Mouse (Mus musculus) olfactory bulb, adult 2 months (tissue): ENCODE data around the gene Anapc2. TPM values are rescaled to one million over a fixed set of nuclear protein-coding genes. Genes with fewer than 3 reads are reported as not detected.
A peak's percentile ranks its signal among the peaks of the same experiment; 100 is the strongest.

Experiments used
- H3K27ac ChIP-seq: fragments of 200-500 bp; 2 replicates; pipeline ENCODE4 v1.5.1; 2012; ENCODE audit warnings: low read depth, low read length; ENCODE audit not compliant: insufficient read depth
- H3K4me1 ChIP-seq: fragments of 200-500 bp; 2 replicates; pipeline ENCODE4 v1.6.1; 2012; ENCODE audit warnings: low read length; ENCODE audit not compliant: control insufficient read depth, insufficient read depth
- H3K4me3 ChIP-seq: fragments of 200-500 bp; 2 replicates; pipeline ENCODE4 v1.5.1; 2012; ENCODE audit warnings: mild to moderate bottlenecking, low read depth, low read length, moderate library complexity; ENCODE audit not compliant: insufficient read depth
- CTCF ChIP-seq: fragments of 200-500 bp; IDR thresholded peaks from 2 replicates; pipeline ENCODE4 v1.5.1; 2012; ENCODE audit warnings: low read depth, mild to moderate bottlenecking, low read length, moderate library complexity; ENCODE audit not compliant: insufficient read depth
- POLR2A ChIP-seq: fragments of 200-500 bp; IDR thresholded peaks from 2 replicates; pipeline ENCODE4 v1.6.1; 2012; ENCODE audit warnings: mild to moderate bottlenecking, low read depth, low read length, moderate library complexity; ENCODE audit not compliant: insufficient read depth
- WGBS: fragments of 180-500 bp; shearing (Covaris S2); methylation state at CpG from one replicate; pipeline ENCODE4 v1.1.7; 2018; 5-methylcytosine and 5-hydroxymethylcytosine counted together
- polyA plus RNA-seq: library from polyadenylated mRNA; stranded (reverse); fragments of >200 nt; gene quantifications from 2 replicates; pipeline ENCODE4 v1.2.4, GENCODE M21; 2012; ENCODE audit warnings: low replicate concordance; ENCODE audit not compliant: missing spikeins, insufficient read depth, insufficient read length

Anapc2 gene
- not detected in 2 replicates for polyA plus RNA-seq

DNA sequence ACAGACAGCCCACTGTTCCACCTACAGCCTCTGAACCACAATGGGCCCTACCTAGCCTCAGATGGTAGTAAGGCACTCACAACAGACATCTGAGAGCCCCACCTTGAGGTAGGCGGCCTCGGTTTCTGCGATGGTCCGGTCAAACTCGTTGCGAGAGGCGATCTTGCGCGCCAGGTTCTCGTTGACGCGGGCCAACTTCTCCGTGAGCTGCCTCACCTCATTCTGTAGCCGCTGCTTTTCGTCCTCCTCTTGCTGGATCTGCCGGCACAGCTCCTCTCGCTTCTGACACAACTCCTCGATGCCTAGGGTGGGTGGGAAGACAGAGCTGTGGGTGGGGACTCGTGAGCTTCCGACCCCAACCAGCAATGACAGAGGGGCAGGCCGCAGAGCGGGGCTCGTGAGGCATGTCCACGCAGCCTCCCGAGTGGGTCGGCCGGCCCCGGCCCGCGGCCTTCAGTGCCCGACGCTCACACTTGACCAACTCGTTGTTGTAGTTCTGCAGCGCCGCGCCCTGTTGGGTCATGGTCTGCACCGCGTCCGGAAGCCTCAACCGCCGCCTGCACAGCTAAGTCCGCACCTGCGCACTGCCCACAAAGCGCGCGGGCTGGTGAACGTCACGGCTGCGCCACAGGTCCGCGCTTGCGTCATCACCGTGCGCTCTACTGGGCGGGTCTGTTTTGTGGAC is at the start of gene Anapc2, which contains the start of gene Ssna1:
Gene Anapc2, plus strand, starts transcription at position 652 of the 685 bp plus-strand sequence.
Gene Ssna1, minus strand, starts transcription at position 612 of the 685 bp plus-strand sequence.
- H3K27ac ChIP-seq: no peak within 1 kb of the TSS
- H3K4me1 ChIP-seq: peaks cover 21% of the 10 kb centered on the region
- TF ChIP-seq POLR2A (peak; percentile 79), CTCF (no peak)
- WGBS: under 1% methylated on average over 55 of the region's 55 CpGs
- peak within 1 kb of the TSS; percentile 53 for H3K4me3 ChIP-seq

DNA sequence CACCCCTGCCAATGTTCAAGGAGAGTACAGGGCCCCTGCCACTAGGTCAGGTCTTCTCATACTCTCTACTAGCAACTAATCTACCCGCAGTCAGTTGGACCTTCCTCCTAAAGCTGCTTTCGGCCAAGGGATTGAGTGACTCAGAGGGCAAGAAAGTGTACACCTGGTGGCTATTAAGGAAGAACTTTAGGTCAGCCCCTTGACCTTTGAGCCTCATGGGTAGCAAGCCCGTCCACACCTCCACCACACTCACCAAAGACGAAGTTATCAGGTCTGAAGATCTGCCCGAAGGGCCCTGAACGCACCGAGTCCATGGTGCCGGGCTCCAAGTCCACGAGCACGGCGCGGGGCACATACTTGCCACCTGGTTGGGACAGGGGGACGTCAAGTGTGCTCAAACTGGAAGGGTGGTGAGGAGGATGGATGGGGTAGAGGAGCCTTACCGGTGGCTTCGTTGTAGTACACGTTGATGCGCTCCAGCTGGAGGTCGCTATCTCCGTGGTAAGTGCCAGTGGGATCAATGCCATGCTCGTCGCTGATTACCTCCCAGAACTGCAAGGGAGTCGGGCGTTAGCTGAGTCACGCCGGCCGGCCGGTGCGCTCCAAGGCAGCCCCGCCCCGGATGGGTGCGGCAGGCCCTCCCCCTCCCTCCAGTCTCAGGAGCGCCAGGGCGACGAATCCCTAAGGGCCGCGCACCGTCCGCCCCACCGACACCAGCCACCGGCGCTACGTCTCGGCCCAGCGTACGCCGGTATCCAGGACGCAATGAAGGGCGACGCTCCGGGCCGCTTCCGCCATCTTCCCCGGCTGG is 48.4 kb upstream of the Anapc2 start:
- WGBS: 2% methylated on average over 49 of the region's 53 CpGs
- no peak for TF ChIP-seq CTCF
- no peak for TF ChIP-seq POLR2A
- Histone ChIP-seq H3K4me1 (peaks cover 2% of the 10 kb centered on the region), H3K27ac (peak overlapping the region; percentile 88), H3K4me3 (peak overlapping the region; percentile 86)

DNA sequence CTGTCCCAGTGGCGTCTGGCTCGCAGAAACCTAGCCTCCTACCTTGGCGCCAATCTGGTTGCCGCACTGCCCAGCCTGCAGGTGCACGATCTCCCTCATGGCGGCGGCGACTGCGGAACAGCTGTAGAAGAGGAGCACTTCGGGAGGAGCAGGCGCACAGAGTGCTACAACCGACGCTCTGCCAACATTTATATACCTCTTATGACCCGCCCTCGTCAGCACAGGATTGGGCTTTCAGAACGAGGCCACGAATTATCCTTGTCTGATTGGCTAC is 47.8 kb upstream of the Anapc2 start, which contains the start of gene Tubb4b:
Gene Tubb4b, minus strand, starts transcription at position 211 of the 274 bp plus-strand sequence.
- Histone ChIP-seq H3K4me3 (peak within 1 kb of the TSS; percentile 90), H3K27ac (peak within 1 kb of the TSS; percentile 97), H3K4me1 (peaks cover 5% of the 10 kb centered on the region)
- 1% methylated on average over 17 of the region's 17 CpGs for WGBS
- TF ChIP-seq POLR2A: peak; percentile 99
- TF ChIP-seq CTCF: no peak

DNA sequence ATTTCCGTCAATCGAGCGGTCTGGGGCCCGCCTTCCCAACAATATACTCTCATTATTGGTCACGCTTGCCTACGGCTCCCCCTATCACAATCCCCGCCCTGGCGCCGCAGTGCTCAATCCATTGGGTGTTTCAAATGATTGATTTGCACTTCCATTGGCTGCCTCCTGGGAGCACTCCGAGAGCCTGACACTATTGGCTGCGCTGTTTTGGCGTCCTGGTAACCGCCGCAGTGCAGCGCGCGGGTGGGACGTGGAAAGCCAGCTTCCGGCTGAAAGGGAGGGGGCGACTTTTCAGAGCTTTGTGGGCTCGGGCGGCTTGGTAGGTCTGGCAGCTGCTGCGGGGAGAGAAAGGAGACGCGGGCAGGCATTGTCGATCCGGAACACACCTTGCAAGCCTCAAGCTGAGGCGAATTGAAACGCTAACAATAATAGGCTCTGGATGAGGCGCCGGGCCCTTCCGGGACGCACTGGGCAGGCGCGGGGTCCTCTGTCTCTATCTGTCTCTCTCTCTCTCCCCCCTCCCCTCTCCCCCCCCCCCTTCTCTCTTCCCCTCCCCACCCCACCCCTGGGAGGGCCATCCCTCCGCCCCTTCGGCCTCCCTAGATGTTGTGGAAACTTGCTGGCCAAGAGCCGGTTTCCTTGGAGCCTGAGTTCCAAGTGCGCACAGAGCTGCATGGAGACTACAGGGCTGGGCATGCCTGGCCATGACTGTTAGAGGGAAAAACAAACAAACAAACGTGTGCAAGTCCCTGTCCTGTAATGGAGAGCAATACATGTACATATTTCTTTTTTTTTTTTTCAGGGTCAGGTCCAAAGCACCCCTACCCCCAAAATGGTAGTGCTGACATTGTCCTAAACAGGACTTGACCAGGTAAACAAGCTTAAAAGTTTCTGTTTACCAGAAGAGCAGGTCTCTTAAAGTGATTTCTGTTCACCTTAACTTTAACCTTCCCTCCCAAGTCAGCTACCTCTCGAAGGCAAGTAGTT is 47.2 kb upstream of the Anapc2 start:
- peaks cover 5% of the 10 kb centered on the region for H3K4me1 ChIP-seq

DNA sequence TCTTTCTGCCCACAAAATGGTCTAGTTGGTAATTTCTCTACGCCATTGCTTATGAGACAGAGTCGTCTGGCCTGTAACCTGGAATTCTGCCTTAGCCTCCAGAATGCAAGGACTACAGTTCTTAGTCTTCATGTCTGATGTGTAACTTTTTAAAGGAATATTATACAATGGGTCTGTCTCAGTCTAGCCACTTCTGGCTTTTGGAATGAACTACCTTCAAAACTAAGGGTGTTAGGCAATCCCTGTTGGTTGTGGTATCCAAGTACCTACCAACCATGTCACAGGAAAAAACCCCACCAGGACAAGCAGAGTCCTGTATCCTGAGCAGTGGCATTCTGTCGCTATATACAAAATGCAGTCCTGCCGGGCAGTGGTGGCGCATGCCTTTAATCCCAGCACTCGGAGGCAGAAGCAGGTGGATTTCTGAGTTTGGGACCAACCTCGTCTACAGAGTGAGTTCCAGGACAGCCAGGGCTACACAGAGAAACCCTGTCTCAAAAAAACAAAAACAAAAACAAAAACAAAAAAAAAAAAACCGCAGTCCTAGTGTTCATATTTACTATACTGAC is 46.4 kb upstream of the Anapc2 start:
- Histone ChIP-seq H3K27ac (peak overlapping the region; percentile 57), H3K4me3 (no peak overlapping the region), H3K4me1 (peaks cover 5% of the 10 kb centered on the region)
- 67% methylated on average over 8 of the region's 8 CpGs for WGBS
- TF ChIP-seq POLR2A (no peak), CTCF (no peak)

More for the DNA sequence above, 47.2 kb upstream of the Anapc2 start:
- Histone ChIP-seq H3K4me3 (peak overlapping the region; percentile 90), H3K27ac (peak overlapping the region; percentile 97)
- TF ChIP-seq POLR2A (0 out of 2 replicates have a peak, but pooled peaks have one; percentile 45), CTCF (no peak)
- 1% methylated on average over 41 of the region's 41 CpGs for WGBS

DNA sequence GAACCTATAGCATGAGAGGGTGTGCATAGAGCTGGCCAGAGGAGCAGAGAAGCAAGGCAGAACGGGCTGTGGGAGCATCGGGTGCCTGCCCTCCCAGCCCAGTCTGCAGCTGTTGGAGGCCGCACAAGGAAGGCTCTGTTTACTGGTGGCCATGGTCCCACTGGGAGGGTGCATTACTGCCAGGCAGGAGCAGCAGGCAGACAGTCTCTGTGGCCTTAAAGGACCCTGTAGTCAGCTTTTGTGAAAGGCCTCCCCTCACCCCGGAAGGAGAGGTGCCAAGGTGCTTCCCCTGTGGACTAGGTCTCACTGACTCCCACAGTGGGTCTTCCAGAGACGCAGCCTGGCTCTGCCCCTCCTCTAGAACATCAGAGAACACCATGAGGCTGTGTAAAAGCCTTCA is 45.4 kb upstream of the Anapc2 start:
- Histone ChIP-seq H3K27ac (peak overlapping the region; percentile 55), H3K4me3 (no peak overlapping the region), H3K4me1 (peaks cover 5% of the 10 kb centered on the region)
- TF ChIP-seq CTCF: no peak
- no peak for TF ChIP-seq POLR2A
- WGBS: 38% methylated on average over 5 of the region's 5 CpGs

DNA sequence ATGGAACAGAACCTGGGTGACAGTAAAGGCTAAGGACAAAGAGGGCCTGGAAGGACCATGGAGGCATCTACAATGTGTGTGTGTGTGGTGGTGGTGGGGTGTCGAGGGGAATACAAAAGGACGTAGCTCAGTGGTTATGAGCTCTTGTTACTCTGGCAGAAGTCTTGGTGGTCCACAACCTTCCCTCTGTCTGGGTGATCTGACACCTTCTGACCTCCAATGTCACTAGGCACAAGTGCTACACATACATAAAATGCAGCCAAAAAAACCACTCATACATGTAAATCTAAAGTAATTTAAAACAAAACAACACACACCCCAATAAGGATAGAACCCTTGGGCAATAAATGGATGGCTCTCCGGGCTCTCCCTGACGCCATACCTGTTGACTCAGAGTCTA is 44.9 kb upstream of the Anapc2 start:
- WGBS: 83% methylated on average over 4 of the region's 4 CpGs
- H3K4me3 ChIP-seq: no peak overlapping the region
- TF ChIP-seq POLR2A (no peak), CTCF (no peak)
- peaks cover 5% of the 10 kb centered on the region for H3K4me1 ChIP-seq
- peak overlapping the region; percentile 55; the same call in 1 of the 2 replicates for H3K27ac ChIP-seq

DNA sequence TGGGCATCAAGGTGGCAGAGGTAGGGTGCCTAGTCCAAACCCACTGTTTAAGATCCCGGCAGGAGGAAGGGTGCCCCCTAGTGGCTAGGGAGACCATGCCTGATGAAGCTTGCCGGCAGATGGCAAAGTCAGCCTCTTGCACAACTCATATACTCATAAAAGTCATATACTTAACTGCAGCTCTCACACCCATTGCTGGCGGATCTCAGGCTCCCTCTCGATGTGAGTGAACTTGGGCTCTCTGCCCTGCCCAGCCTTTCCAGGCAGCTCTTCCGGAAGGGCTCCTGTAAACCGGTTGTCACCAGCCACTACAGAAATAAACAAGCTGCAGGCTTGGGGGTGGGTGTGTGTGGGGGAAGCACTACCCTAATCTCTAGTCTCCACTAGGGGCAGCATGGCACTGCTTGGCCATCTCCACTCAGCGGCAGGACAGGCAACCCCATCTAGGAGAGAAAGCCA is 43.8 kb upstream of the Anapc2 start:
- H3K27ac ChIP-seq: peak overlapping the region; percentile 34
- peaks cover 5% of the 10 kb centered on the region for H3K4me1 ChIP-seq
- peak overlapping the region; percentile 24 for H3K4me3 ChIP-seq
- TF ChIP-seq CTCF (peak; percentile 32; the same call in 1 of the 2 replicates), POLR2A (no peak)
- WGBS: 2% methylated on average over 7 of the region's 7 CpGs
